Mouse (Mus musculus): Measurements from ENCODE around the gene Prr5l.
"Not testable (repeated sequence)": the region's sequence is repeated elsewhere in the genome, so short reads cannot be mapped to it uniquely, and the experiment has no call there.

Gene Prr5l

DNA sequence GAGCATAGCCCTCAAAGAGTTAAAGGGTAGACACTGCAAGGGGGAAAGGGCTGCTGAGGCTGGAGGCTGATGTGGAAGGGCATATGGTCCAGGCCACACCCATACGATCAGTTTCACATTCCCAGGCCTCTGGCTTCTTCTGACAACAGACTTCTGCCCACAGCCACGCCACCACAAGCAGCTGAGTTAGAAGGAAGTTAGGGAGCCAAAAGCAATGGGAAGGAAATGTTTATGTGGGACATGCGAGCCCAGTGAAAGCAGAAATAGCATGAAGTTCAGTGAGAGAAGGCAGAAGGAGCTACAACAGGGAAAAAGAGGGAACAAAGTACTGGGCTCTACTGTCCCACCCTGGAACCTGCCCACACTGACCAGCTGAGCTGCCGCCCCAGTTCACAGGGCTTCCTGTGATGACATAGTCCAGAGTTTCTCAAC lies 119.9 kb downstream of the Prr5l start:
- DNase-seq (ENCODE audit: low spot score), result no peak

DNA sequence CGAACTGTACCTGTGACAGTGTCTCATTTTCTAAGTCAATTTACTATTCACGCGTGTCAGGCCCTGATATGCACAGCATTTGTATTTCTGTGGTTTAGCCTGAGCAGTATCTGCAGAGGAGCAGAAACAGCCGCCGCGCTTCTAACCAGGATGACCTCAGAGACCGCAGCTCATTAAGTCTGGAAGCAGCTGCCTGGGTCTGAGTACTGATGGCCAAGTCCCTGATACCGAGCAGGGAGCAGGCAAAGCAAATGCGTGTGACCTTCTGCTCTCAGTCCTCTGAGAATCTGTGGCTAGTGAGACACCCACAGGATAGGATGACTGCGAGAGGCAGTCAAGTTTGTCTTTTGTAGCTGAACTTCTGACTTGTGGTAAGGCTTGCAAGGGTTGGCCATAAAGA lies 120.4 kb downstream of the Prr5l start:
- peak; percentile 49 for DNase-seq (ENCODE audit: low spot score)

- DNase-seq (ENCODE audit: low spot score), result no peak
These were observed 120.9 kb downstream of the Prr5l start for GRCm38 (mm10) chr2:101761898-101762297.

DNA sequence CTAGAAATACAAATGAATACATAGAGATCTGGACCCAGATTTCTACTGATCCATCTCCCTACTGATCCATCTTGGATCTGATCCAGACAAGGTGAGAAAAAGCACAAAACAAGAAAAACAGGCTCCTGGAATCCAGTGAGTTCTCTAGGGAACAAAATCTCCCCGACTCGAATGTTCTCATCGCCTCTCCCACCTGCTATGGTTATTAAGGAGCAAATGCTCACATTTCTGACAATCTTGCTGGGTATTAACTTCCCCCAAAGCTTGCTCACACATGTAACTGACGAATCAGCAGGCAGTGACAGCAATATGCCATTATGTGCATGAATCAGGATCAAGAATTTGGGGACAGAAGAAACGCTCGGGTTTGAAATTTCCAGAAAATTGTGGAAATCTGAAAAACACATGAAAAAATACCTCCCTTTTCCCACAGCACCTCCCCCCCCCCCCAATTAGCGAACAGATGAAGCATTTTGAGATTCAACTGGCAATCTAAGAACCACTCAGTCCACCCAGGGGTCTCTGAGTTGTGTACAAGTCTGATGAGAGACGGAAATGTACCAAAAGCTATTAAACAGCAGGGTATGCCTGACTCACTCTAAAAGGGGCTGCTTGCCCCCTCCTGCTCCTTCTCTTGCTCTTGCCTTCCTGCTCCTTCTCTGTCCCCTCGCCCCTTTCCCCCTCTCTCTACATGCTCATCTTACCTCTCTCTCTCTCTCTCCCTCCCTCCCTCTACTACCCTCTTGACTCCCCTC lies 123.1 kb downstream of the Prr5l start:
- DNase-seq (ENCODE audit: low spot score), result no peak

DNA sequence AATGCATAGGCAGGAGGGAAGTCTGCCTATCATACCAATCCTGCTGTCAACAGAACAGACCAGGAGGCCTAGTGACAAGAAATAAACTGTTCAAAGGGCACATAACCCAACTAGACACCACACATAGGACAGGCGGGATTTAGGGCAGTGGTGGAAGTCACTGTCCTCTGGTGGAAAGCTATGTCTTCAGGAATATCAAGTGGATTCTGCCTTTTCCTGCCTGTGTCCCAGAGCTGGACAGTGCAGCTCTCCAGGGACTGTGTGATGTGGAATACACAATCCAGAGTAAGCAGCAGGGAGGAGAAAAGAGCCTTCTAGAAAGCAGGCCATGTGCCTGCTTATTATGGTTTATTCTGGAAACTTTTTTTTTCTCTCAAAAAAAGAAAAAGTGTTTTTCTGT lies 125.0 kb downstream of the Prr5l start:
- no peak for DNase-seq (ENCODE audit: low spot score)

DNA sequence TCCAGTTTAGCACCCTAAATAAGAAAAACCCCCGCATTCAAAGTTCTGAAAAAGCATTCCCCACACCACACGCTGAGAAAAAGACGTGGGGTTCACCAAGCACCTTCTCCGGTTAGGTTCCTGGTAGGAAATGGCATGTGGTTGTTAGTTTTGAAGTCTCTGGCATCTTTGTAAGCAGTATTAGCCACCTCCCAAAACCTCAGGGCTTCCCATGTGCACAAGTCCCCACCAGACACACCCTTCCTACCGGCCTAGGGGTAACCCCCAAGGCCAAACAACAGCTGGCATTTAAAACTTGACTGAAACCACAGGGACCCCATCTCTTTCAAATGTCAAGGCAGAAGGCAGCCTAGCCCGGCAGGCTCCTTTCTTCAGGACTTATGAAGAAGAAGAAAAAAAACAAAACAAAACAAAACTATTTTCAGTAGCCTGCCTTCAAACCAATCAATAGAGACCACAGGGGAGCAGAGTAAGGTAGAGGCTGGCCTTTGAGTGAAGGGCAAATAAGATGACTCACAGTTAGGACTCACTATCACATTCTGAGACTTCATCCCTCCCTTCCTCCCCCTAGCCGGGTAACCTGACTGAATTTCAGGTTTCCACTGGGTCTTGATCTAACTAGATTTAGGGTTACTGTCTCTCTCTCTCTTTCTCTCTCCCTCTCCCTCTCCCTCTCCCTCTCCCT lies 126.6 kb downstream of the Prr5l start:
- no peak for DNase-seq (ENCODE audit: low spot score)

GRCm38 (mm10) chr2:101754939-101755555 lies 127.8 kb downstream of the Prr5l start:
- DNase-seq (ENCODE audit: low spot score), result peak; percentile 62

- no peak for DNase-seq (ENCODE audit: low spot score)
These were observed 128.4 kb downstream of the Prr5l start for GRCm38 (mm10) chr2:101754428-101754827.

DNA sequence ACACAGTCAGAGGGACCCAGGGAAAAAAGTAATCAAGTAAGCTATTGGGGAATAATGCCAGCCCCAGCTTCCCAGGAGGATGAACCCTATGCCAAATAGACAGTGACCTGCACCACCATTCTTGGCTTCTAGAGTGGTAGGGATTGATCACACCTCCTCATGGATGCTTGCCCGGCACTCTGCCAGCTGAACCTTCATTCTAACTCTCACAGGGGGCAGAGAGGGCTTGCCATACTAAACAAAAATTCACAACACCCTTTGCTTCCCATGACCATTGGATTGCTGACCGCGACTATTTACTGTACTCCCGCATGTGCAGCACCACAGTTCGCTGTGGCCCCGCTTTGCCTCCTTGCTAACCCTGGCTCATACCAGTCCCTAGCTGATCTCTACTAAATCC lies 129.8 kb downstream of the Prr5l start:
- no peak for DNase-seq (ENCODE audit: low spot score)

DNA sequence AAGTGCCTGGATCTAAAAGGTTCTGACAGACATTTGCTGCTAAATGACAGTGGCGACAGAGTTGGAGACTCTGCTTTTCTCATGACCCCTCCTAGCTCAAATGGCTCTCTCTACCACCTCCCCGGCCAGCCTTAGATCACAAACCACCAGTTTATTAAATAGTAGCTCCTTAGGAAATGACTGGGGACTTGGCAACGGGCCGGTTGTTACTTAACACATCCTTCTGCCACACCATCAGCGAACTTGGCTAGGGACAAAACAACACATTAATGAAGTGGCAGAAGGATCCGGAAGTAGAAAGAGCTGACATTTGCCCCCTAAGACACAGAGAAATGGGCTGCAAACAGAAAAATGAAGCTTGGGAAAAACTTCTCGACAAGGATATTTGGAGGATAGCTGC lies 130.4 kb downstream of the Prr5l start:
- DNase-seq (ENCODE audit: low spot score), result no peak

DNA sequence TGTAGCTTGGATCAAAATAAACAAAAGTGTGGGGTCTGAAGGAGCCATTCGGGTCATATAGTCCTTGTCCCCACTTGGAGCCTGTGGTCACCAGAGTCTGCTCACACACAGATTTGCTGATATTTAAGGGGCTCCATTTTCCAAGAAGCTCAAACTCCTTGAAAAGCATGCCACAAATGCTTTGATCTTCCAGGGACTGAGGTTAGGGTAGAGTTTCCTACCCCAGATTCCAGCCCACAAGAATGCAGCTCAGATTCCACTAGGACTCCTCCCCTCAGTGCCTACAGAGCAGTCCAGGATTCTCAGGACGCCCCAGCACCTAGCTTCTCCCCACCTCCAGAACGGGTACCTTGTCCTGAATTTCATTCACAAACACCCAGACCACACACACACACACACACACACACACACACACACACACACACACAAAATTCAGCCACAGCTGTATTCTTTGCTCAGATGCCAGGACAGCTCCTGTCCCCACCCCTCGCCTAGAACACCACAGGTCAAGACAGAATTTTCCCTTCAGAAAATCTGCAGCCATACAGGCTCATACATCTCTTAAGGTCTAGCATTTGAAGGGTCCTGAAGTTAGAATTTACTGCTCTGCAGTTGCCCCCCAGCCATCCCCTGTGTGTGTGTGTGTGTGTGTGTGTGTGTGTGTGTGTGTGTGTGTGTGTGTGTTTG lies 131.4 kb downstream of the Prr5l start:
- DNase-seq (ENCODE audit: low spot score), result no peak

DNA sequence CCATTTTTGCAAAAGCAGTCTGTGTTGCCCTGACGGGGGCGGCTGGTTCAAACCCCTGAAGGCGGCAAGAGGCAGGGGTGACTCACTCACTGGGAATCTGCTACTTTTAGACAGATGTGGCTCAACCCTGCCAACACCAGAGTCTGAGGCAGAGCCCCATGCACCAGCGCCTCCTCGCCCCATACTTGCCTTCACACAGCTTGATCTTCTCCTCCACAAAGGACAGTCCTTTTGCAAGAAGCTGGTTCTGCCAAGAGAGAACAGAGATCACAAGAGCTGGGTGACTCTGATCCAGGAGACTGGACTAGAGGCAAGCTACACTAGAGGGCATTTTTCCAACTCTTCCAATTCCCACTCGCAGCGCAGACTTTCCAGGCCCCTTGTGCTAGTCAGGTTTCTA lies 136.3 kb downstream of the Prr5l start:
- no peak for DNase-seq (ENCODE audit: low spot score)

- DNase-seq (ENCODE audit: low spot score), result not testable (repeated sequence)
These were observed 137.2 kb downstream of the Prr5l start for GRCm38 (mm10) chr2:101745656-101746055.

DNA sequence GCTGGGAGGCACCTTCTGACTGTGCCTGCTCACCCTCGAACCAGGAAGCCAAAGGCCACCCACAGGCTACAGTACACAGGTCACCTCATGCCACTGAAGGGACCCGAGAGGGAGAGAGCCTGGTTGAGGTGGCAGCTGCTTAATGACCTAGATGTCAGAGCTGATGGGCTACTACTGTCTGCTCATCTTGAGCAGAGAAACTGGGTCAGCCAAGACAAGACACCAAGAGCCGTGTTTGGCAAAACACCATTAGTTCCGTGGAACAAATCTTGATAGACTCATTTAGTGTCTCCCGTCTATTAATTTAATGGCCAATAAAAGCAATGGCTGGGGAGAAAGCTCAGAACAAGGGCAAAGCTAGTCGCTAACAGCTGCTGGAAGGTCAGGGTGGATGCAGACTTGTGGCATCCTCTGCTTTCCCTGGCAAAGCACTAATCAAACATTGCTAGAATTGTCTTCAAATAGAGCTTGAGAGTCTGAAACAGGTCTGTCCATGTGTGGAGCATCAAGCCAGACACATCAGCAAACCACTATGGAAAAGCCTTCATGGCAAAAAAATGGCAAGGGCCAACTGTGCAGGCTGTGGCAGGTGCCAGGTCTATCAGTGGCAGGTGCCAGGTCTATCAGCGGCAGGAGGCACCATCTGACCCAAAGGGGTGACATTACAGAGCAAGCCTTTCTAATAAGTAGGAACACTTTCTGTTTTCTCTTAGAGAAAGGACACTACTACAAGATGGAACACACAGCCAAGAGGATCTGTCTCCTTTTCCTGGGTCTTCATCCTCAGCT lies 140.6 kb downstream of the Prr5l start:
- peak; percentile 24 for DNase-seq (ENCODE audit: low spot score)

DNA sequence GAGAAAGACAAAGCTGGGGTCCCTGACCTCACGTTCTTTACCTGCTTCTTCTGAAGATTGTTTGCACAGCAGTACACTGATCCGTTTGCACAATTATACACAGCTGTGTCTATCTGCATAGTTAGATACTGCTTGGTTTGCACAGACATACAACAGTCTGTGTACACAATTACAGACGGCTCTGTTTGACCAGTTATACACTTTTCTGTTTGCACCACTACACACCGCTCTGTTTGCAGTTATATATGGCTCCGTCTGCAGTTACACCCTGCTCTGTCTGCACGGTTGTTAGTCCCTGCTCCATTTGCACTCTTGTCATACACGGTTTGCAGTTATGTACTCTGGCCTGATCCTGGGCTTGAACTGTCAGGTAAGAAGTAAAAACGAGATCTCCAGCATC lies 141.2 kb downstream of the Prr5l start:
- no peak for DNase-seq (ENCODE audit: low spot score)

DNA sequence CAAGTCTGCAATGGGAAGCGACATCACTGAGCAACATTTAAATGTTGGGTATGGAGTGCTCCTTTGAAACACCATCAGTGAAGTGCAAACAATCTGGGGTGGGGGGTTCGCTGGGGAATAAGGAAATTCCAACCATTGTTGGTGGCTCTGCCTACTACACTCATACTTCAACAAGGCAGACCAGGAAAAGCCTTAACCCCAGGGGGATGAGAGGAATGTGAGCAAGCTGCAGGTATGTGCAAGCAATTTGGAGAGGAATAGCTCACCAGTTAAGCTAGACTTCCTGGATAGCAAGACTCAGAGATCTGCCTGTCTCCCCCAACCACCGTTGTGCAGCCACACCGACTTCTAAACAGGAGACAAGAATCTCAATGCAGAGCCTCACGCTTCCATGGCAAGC lies 142.9 kb downstream of the Prr5l start:
- DNase-seq (ENCODE audit: low spot score), result no peak

DNA sequence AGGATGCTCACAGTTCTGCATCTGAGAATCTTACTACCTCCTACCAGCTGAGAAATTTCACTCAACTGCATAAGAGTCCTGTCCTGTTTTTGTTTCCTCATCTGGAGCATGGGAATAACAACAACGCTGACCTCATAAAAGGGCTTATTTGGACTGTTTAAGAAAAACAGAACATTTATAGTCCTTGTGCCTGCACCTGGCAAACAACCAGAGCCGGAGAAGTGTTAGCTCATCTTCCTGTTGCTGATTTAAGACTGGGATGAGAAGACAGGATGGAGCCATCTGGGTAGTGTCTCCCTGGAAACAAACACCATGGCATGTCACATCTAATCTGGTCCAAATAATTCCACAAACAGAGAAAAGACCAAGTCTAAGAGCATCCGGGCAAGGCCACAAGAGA lies 149.3 kb downstream of the Prr5l start:
- DNase-seq (ENCODE audit: low spot score), result no peak

- no peak for DNase-seq (ENCODE audit: low spot score)
These were observed 150.0 kb downstream of the Prr5l start for GRCm38 (mm10) chr2:101732777-101733210.

DNA sequence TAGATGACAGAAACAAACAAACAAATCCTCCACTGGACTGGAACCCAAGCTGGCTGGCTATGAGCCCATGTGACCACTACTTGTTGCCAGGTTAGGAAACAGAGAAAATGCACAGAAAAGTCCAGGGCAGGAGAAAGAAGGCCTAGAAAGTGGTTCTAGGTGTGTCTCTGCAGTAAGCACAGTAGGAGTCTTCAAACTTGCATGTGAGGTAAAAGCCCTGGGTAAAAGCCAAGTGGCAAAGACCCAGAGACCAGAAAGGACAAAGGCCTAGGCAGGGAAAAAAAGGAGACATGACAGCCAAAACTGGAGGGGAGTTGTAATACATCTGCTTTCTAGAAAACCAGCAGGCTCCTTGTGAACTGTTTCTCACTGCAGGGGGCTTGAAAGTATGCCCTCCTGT lies 151.9 kb downstream of the Prr5l start:
- no peak for DNase-seq (ENCODE audit: low spot score)

DNA sequence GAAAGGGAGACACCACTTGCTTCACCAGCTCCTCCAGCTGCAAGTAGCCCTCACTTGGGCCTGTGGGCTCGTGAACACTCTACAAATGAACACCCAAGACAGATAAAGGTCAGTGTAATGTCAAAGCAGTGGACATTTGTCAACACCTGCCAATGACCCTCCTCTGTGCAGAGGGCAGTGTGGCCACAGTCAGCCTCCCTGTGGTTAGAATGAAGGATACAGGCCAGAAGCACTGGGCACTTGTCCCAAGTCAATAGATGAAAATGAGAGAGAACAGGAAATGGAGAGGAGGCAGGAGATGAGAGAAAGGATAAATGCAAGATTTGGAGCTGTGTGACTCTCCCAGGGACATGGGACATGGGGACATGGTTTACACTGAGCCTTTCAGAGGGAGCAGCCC lies 153.4 kb downstream of the Prr5l start:
- DNase-seq (ENCODE audit: low spot score), result no peak

DNA sequence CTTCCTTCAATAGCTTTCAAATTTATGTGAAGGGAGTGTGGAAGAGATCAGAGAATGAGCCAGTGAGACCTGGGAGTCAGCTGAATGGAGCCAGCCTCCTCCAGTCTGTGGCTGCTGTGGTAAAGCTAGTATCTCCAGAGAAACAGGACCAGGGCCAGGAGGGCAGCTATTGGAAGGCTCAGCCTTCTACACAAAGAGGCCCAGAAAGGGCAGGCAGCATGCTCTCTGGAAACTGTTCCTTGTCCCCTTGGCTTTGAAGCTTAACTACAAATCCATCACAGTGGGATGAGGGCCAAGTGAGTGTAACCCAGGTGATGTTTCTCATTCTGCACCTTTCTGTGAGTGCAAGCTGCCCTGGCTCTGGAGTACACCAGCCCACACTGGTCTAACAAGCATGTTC lies 155.0 kb downstream of the Prr5l start:
- DNase-seq (ENCODE audit: low spot score), result no peak

- DNase-seq (ENCODE audit: low spot score), result peak; percentile 41
These were observed 159.4 kb downstream of the Prr5l start for GRCm38 (mm10) chr2:101723333-101723881.

Measured in retina, embryonic 14.5 days (tissue).